Mouse (Mus musculus) C2C12 (cell line): ENCODE measurements at regions not wholly inside any gene's neighbourhood (a gene's known extent, or its start where the extent isn't known, plus 50 kb on each side); places are given as distances from the start of the nearest gene placed in this dataset.

Experiments used
- CTCF ChIP-seq: IDR thresholded peaks from one replicate; pipeline ENCODE4 v1.5.1; 2011; ENCODE audit not compliant: control insufficient read depth, insufficient read depth, insufficient read length
- FOSL1 ChIP-seq: IDR thresholded peaks from one replicate; pipeline ENCODE4 v1.8.0; 2011; ENCODE audit warnings: mild to moderate bottlenecking, low read length; ENCODE audit not compliant: poor library complexity, insufficient read depth, severe bottlenecking
- MAX ChIP-seq: IDR thresholded peaks from one replicate; pipeline ENCODE4 v1.6.1; 2011; ENCODE audit warnings: mild to moderate bottlenecking, control low read depth
- MYOD1 ChIP-seq: IDR thresholded peaks from one replicate; pipeline ENCODE4 v1.6.1; 2011; ENCODE audit warnings: low read depth; ENCODE audit not compliant: control insufficient read depth, insufficient read length
- USF1 ChIP-seq: IDR thresholded peaks from one replicate; pipeline ENCODE4 v1.6.1; 2011; ENCODE audit warnings: low read depth, mild to moderate bottlenecking, control low read depth, moderate library complexity

DNA sequence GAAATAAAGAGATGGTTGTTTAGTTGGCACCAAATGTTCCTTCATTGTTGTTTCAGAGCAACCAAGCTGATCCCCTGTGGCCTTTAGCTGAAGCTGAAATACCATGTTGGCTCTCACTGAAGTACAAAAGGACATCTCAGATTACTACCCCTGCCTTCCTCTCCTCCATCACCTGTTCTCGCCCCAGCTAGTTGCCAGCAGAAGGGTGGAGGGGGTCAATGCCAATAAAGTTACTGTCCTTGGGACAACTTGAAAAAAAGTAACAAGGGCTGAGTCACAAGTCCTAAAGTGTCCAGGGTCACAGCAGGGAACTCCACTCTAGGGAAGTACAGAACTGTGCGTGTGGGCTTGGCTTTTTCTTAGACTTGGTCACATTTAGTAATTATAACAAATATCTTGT, 216.0 kb downstream of the Lnpk start:
- TF ChIP-seq CTCF: no peak
- TF ChIP-seq MAX: no peak
- no peak for TF ChIP-seq MYOD1
- no peak for TF ChIP-seq FOSL1
- no peak for TF ChIP-seq USF1
